Mouse (Mus musculus): ENCODE measurements around the gene Zdhhc14.

The Zdhhc14 gene

DNA sequence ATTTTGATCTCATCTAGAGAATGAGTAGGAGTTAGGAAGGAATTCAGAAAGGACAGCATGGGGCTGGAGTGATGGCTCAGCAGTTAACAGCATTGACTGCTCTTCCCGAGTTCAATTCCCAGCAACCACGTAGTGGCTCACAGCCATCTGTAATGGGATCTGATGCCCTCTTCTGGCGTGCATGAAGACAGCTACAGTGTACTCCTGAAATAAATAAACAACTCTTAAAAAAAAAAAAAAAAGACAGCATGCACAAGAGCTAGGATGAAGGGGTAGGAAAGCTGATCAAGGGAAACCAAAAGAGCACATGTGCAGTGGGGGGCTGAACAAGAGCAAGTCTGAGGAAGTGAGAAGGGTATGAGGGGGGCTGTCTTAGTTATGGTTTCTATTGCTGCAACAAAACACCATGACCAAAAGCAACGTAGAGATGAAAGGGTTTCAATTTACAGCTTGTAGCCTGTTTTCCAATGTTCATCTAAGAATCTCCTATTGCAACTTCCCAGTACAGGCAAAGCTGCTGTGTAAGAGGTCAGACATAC, 237.3 kb downstream of the Zdhhc14 start:
- ChIA-PET CTCF (interaction anchor here (0.6 to 1.8 kb wide), 16 partner anchors 18 to 644 kb away, joined by 3 to 10 read pairs (median 4); partner anchors contain the start of genes Tmem242 (in 2 of the 4) and Ldhal6b (in 1 of the 4)), POLR2A (interaction anchor here in 3 of 4 experiments (0.6 to 2.1 kb wide), 3 partner anchors 289 to 300 kb away, joined by 3 to 8 read pairs (median 4); partner anchors contain the start of gene Tmem242 (in 2 of the 3))

DNA sequence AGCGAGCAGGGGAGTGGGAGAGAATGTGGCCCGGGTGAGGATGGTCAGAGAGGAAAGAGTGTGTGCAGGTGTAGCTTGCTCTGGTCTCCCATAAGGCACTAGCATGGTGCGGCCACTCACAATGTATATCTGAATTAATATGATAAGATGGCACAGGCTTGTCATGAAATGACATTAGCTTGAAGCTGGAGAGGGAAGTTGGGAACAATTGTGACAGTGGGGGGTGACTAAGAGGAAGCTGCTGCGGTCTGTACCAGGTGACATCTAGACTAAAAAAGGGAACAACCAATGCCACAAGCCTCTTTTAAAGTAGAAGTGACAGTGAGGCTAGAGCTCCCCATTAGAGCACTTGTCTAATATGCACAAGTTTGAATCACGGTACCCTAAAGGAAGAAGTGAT, 238.2 kb downstream of the Zdhhc14 start:
- CTCF ChIA-PET: interaction anchor here in 3 of 4 experiments (0.5 to 1.4 kb wide), 4 partner anchors 31 to 301 kb away, joined by 5 to 8 read pairs (median 6); partner anchors contain the start of gene Tmem242 (in 1 of the 3)
- POLR2A ChIA-PET: interaction anchor here in 2 of 4 experiments (0.9 to 2.1 kb wide), 2 partner anchors 290 to 291 kb away, joined by 4 to 8 read pairs; partner anchors contain the start of gene Tmem242 (in 2 of the 2)

DNA sequence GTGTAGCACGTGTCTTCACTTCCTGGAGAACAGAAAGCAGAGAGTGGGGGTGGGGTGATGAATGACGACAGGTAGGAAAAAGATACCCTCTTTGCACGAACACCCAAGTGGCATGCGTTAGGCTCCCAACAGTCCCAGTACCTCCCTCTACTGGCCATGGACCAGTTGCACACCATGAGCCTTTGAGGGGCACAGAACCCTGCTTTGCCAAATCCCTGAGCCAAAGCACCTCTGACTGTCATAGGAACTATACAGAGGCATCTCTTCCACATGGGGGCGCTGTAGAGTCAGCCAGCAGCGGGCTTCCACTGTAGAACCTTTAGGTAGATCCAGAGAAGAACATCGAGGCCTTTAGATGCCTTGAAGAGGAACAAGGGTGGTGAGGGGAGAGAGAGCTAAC, 241.0 kb downstream of the Zdhhc14 start:
- ChIA-PET CTCF (interaction anchor here in 3 of 4 experiments (0.7 to 1.8 kb wide), 7 partner anchors 11 to 372 kb away, joined by 3 to 11 read pairs (median 5); partner anchors contain the start of gene Tmem242 (in 2 of the 3)), POLR2A (interaction anchor here in 1 of 4 experiments (0.6 to 0.7 kb wide), 2 partner anchors 15 to 293 kb away, joined by 3 to 4 read pairs; no protein-coding TSS in a partner anchor)

DNA sequence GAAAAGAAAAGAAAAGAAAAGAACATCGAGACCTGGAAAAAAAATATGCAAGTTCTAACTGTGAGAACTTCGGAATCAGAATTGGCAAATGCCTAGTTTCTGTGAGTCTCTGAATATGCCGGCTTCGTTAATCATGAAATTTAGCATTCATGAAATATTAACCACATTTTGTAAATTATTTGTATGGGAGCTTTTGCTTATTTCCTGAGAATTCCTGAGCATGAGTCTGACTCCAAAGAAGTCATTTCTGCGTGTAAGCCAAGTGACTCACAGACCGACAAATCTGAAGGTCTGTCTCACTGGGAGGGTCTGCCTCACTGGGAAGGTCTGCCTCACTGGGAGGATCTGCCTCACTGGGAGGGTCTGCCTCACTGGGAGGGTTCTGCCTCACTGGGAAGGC, 248.7 kb downstream of the Zdhhc14 start:
- POLR2A ChIA-PET: no interaction called here
- CTCF ChIA-PET: interaction anchor here in 1 of 4 experiments (1.3 to 1.4 kb wide), 2 partner anchors 11 to 301 kb away, joined by 3 to 4 read pairs; partner anchors contain the start of gene Tmem242

DNA sequence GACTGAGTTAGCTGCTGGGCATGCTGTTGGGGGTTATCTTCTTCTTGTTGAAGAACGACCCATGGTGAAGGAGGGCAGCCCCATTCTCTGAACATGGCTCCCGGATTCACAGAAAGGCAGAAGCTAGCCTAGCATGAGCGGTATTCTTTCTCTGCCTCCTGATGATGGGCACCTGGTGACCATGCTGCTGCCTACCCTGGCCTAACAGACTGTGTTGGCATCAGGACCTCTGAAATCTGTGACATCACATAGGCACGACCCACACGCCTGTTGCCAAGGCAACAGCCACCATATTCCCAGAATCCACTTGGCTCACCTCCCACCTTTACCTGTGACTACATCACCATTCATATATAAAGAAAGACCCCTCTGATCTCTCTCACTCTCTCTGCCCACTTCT, 251.7 kb downstream of the Zdhhc14 start:
- CTCF ChIA-PET: no interaction called here
- POLR2A ChIA-PET: no interaction called here

DNA sequence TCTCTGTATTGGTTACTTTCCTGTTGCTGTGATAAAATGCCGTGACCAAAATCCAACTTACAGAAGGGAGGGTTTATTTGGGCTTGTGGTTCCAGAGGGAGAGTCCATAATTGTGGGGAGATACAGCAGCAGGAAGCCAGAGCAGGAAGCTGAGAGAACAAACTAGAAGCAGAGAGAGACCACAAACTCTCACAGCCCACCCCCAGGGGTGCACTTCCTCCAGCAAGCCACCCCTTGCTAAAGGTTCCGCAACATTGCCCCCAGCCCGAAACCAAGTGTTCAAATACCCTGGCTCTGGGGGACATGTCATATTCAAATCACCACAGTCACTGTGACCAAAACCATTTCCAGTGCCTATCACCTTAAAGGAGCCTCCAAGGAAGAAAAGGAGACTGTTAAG, 254.0 kb downstream of the Zdhhc14 start:
- CTCF ChIA-PET: no interaction called here
- POLR2A ChIA-PET: no interaction called here

DNA sequence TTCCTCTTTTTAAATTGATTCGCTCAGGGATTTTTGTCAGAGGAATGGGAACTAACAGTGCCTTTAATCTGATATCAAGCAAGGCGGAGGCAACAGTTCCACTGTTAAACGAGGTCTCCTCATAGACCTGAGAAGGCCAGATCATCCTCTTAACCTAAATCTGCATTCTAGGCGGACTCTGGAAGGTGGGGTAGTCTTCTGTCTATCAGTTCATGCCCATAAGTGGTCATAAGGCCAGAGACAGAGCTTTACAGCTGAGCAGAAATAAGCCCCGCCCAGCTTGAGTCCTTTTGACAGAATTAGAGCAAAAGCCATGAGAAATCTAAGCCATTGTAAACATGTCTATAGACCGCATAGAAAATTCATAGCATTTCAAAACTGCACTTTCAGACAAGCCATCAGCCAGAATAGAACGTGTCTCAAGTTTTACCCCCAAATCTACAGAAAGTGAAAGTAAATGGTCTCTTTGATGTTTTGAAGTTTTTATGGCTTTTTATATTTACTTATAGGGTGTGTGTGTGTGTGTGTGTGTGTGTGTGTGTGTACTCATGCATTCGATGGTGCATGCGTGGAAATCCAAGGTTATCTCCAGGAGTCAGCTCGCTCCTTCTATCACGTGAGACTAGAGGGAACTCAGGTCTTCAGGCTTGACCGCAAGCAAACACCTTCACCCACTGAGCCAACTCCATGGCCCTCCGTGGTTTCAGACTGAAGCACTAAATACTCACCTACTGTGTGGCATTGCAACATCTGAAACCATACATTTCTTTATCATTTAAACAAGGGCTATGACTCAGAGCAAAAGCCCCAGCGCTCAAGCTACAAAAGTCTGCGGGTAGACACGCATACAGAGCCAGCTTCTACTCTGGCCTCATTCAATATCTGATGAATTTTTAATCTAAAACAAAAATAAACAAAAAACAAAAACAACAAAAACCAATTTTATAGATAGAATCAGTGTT, 255.5 kb downstream of the Zdhhc14 start:
- POLR2A ChIA-PET: interaction anchor here in 2 of 4 experiments (0.6 to 1.5 kb wide), 5 partner anchors 15 to 308 kb away, joined by 3 to 6 read pairs (median 4); partner anchors contain the start of gene Tmem242 (in 1 of the 2)
- CTCF ChIA-PET: interaction anchor here (0.6 to 1.6 kb wide), 7 partner anchors 12 to 942 kb away, joined by 3 to 5 read pairs (median 3); partner anchors contain the start of gene Tmem242 (in 1 of the 4)

DNA sequence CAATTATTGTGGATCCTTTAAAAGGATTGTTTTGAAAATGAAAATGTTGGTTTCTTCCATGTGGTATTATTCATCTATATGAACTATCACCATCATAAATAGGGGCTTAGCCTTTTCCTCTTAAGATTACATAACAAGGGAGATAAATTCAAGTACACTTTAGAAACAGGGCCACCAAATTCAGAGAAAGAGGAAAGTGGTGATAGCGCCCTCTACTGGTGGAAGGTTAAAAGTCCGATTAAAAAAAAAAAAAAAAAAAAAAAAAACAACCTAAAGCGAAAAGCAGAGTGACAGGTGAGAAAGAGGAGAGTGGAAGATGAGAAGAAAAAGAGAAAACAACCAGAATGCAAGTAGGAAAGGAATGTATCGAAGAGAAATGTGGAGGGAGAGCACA, 256.1 kb downstream of the Zdhhc14 start:
- POLR2A ChIA-PET: interaction anchor here in 2 of 4 experiments (0.6 to 1.5 kb wide), 3 partner anchors 15 to 186 kb away, joined by 3 to 5 read pairs (median 4); no protein-coding TSS in a partner anchor

DNA sequence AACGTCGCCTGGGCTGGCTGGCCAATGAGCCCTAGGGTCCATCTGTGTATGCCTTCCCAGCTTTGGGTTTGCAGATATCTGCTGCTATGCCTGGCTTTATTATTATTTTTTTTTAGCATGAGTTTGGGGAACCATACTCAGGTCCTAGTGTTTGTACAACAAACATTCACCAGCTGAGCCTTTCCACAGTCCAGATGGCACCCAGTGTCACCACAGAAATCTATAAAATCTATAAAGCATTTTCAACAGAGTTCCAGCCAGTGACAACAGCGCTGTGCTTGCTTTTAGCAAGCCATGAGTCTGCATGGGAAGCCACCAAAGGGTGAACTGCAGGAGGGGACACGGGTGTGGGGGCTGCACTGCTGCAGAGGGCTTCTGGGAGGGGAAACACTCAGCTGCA, 257.9 kb downstream of the Zdhhc14 start:
- ChIA-PET CTCF (interaction anchor here in 3 of 4 experiments (0.6 to 1.5 kb wide), 4 partner anchors 310 to 979 kb away, joined by 3 to 12 read pairs (median 4); no protein-coding TSS in a partner anchor), POLR2A (no interaction called here)

More for the DNA sequence above, 256.1 kb downstream of the Zdhhc14 start:
- CTCF ChIA-PET: interaction anchor here in 3 of 4 experiments (0.6 to 1.6 kb wide), 7 partner anchors 13 to 943 kb away, joined by 3 to 6 read pairs (median 4); partner anchors contain the start of gene Tmem242 (in 1 of the 3)

DNA sequence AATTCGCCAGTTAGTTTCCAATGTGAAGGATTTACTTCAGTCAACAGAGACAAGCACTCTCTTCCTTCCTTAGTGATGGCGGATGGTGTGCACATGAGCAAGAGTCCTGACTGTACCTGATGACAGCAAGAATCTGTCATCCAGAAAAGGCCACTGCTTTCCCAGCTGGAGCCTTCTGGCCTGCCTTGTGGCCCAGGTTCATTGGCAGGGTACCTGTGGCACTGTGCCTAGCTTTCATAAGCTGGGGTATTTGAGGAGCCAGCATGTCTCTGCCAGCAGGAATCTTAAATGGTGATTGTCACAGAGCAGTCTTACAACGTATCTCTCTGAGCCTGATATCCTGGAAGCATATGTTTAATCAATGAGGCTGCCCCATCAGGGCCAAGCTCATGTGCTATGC, 258.7 kb downstream of the Zdhhc14 start:
- ChIA-PET CTCF (interaction anchor here (0.6 to 2.7 kb wide), 7 partner anchors 266 to 1252 kb away, joined by 3 to 16 read pairs (median 4); partner anchors contain the start of gene Tmem242 (in 2 of the 4)), POLR2A (interaction anchor here in 1 of 4 experiments (1.6 kb wide), 1 partner anchor 145 kb away, joined by 3 read pairs; no protein-coding TSS in a partner anchor)

DNA sequence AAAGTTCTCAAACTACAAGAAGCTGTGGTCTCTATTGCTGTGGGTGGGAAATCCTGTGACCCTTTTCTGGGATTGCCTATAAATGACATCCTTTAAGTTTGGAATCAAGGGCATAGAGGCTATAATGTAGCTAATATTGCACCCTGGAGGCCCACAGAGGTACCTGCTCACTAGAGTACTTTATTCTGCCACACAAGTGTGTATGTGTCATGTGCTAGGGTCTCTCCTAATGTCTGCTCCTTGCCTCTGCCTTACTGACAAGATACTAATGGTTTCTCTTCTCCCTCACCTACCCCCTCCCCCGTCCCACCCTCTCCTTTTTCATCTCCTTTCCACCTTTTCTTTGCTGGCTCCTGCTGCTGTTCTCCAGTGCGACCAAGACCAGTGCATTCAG, 260.0 kb downstream of the Zdhhc14 start:
- ChIA-PET CTCF (interaction anchor here (0.6 to 2.7 kb wide), 18 partner anchors 12 to 402 kb away, joined by 3 to 16 read pairs (median 4); partner anchors contain the start of gene Tmem242 (in 2 of the 4)), POLR2A (interaction anchor here in 2 of 4 experiments (0.6 to 2.4 kb wide), 9 partner anchors 12 to 348 kb away, joined by 3 to 11 read pairs (median 5); partner anchors contain the start of gene Tmem242 (in 2 of the 2))

DNA sequence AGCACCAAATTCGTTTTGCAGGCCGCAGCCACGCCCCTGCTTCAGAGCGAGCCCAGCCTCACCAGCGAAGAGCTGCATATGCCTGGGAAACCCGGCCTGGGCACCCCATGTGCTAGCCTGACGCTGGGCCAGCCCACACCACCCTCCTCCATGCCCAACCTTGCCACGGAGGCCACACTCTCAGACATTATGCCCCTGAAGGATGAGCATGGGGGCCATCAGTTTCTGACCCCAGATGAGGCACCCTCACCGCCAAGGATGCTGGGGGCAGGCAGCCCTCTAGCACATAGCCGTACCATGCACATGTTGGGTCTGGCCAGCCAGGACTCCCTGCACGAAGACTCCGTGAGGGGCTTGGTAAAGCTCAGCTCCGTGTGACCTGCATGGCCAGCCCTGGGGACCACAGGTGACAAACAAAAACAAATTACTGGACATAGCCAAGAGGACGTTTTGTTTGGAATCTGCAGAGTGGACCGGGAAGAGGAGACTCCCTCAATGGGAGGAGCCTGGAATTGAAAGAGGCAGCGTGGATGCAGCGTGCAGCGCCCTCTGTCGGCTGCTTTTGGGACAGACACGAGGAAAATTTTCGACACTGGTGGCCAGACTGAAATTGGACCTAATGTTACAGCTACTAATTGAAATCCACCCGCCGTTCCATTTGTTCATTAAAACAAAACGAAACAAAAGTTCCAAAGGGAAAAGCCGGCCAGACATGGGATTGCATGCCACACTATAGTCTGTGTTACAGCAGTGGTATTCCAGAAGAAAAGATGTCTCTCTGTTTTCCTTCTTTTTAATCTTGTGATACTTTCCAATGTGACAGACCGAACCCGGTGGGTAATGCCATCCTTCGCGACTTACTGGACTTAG, 260.6 kb downstream of the Zdhhc14 start:
- POLR2A ChIA-PET: interaction anchor here in 2 of 4 experiments (0.6 to 2.4 kb wide), 9 partner anchors 11 to 349 kb away, joined by 3 to 11 read pairs (median 5); partner anchors contain the start of gene Tmem242 (in 2 of the 2)
- CTCF ChIA-PET: interaction anchor here (0.5 to 2.7 kb wide), 30 partner anchors 10 to 402 kb away, joined by 3 to 16 read pairs (median 4); partner anchors contain the start of gene Tmem242 (in 2 of the 4)

DNA sequence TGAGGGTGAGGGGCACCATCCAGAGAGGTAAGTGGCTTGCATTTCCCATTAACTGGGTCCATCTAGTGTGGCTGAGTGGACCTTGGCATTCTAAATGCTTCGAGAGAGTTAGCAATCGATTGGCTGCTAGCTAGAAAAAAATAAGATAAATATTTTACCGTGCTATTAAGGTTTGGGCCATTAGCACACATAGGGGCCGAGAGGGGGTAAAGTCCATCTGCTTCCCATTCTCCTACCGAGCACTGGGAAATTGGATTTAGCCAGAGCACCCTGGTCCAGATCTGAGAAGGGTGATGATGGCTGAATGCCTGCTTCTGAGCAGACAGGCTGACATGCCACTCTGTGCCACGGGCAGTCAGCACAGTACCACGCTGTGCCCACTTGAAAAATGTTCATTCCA, 263.1 kb downstream of the Zdhhc14 start:
- CTCF ChIA-PET: interaction anchor here in 2 of 4 experiments (0.6 to 0.7 kb wide), 2 partner anchors 166 to 326 kb away, joined by 3 to 4 read pairs; no protein-coding TSS in a partner anchor
- POLR2A ChIA-PET: interaction anchor here in 3 of 4 experiments (0.6 to 1.8 kb wide), 4 partner anchors 15 to 265 kb away, joined by 3 to 4 read pairs (median 4); no protein-coding TSS in a partner anchor

DNA sequence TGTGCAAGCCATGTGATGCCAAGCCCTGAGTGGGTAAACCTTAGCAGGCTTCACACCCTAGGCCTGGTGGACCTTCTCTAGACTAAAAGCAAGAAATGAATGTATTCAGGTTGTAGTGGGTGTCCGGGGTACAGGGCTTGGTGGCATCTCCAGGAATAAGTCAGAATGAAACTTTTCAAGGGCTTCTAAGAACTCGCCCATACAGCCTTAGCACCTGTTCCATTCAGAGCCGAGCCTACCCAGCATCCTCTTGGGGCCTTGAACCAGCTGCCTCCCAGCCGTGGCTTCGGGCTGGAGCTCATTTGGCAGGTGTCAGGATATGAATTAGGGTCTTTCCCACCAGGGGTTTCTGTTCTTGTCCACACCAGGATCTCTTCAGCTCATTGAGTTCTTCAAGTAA, 263.7 kb downstream of the Zdhhc14 start:
- ChIA-PET POLR2A (interaction anchor here in 1 of 4 experiments (1.0 to 1.6 kb wide), 2 partner anchors 14 to 265 kb away, joined by 3 to 4 read pairs; no protein-coding TSS in a partner anchor), CTCF (no interaction called here)

DNA sequence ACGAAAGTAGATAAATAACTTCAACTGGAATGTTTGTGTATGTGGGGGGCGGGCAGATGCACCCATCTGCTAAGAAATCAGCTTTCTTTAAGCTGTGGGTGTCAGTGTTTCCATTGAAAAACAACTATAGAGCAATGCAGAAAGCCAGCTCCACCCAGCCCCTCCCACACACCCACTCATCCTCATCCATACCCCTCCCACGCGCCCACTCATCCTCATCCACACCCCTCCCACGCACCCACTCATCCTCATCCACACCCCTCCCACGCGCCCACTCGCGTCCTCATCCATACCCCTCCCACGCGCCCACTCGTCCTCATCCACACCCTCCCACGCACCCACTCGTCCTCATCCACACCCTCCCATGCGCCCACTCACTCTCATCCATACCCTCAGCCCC, 264.5 kb downstream of the Zdhhc14 start:
- ChIA-PET POLR2A (interaction anchor here in 2 of 4 experiments (0.6 to 1.6 kb wide), 3 partner anchors 14 to 474 kb away, joined by 3 to 4 read pairs (median 3); no protein-coding TSS in a partner anchor), CTCF (no interaction called here)

DNA sequence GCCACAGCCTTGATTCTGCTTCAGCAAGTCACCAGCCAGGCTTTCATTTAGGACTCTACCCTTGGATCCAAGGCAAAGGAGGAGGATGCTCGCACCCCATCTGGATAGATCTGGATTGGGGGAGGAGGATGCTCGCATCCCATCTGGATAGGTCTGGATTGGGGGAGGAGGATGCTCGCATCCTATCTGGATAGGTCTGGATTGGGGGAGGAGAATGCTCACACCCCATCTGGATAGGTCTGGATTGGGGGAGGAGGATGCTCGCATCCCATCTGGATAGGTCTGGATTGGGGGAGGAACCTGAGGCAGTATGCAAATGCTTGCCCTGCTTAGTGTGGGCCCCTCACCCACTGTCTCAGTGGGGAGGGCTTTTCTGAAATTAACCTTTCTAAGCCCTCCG, 271.4 kb downstream of the Zdhhc14 start:
- ChIA-PET CTCF (no interaction called here), POLR2A (interaction anchor here in 2 of 4 experiments (0.7 to 1.6 kb wide), 8 partner anchors 11 to 324 kb away, joined by 3 to 6 read pairs (median 4); partner anchors contain the start of gene Tmem242 (in 1 of the 2))

DNA sequence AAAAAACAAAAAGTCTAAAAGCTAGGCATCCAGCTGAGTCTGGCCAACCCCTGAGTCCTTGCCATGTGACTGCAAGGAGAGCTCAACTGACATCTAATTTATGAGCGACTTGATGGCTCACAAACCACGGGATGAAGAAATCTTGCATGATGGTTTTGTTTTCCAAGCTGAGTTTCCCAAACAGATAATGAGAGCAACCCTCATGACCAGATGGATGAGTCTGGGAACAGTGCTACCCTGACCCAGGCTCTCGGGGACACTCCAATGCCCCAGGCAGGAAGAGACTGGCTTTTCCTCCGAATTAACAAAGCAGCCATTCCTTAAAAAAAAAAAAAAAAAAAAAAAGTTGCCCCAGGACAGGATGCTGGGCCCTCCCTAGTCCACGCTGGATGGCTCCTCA, 271.9 kb downstream of the Zdhhc14 start:
- CTCF ChIA-PET: no interaction called here
- POLR2A ChIA-PET: interaction anchor here (0.5 to 1.6 kb wide), 9 partner anchors 11 to 324 kb away, joined by 3 to 11 read pairs (median 3); partner anchors contain the start of gene Tmem242 (in 1 of the 4)

Measured in embryonic stem cell, embryonic (primary cell).